Mouse (Mus musculus) adrenal gland, postnatal 4 days (tissue): ENCODE measurements around the gene Dnaja4. TPM values are rescaled to one million over a fixed set of nuclear protein-coding genes. Genes with fewer than 3 reads are reported as not detected.

Experiments
- DNase-seq, 2 experiments: peaks; one replicate each; pipeline ENCODE4 v3.0.0; 2021 to 2022; ENCODE audit warnings: low spot score in 2 of 2, mixed read lengths in 2 of 2
- microRNA-seq: library from miRNA; unstranded; fragments of <30 nt; microRNA quantifications from one replicate; pipeline ENCODE4 v1.2.0, GENCODE M21; 2021
- total RNA-seq, 2 experiments: library from RNA; stranded (reverse); gene quantifications; 2 replicates each; pipeline ENCODE4 v1.2.3; 2021

Gene Dnaja4
- total RNA-seq, 2 experiments from 2014 or later: 10.4 to 12.3 TPM

DNA sequence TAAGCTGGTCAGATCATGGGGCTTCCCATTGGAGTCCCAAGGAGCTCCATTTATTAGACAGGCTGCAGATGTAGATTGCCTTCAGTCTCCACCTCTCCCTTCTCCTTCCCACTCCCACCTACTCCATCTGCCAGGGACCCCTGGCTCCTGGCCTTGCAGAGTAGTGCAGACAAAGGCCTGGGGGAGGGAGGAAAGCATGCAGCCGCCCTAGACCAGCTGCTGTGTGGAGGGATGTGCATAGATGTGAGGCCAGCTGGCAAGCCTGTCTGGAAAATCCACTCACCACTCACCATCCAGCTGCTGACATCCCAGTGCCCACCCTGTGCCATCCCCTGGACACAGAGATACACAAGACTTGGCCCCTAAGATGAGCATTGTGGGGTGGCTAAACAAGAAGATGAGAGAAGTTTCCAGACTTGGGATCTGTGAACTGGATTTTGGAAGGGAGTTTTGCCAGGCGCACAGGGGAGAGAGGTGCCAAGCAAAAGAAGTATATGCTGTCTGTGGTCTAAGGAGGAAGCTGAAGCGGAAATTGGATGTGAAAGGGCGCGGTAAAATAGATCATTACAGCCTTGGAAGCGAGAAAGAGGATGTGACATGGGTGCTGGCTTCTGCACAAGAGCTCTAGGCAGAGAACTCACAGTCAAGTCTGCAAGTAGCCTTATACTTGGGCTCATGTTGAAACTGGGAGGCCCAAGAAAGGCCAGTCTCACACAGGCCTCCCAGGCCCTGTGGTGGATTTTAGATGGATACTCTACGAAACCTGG lies 51.7 kb downstream of the Dnaja4 start:
- no peak for DNase-seq

DNA sequence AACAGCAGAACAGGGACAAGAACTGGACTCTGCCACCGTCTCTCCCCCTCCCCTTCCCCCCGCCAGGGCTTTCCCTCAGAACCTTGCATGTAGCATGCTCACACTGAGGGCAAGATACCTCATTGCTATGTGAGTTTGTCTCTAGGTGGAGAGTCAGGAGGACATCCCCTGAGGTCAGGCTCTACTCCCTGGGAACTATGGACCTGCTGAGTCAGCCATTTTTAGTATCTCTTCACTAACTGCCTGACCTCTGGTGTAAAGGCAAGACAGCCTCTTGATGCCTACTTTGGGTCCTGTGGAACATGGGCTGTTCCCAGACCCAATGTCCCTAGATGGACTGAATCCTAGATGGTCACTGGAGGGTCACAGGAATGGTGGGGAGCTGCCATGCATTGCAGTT lies 53.0 kb downstream of the Dnaja4 start:
- DNase-seq: no peak

DNA sequence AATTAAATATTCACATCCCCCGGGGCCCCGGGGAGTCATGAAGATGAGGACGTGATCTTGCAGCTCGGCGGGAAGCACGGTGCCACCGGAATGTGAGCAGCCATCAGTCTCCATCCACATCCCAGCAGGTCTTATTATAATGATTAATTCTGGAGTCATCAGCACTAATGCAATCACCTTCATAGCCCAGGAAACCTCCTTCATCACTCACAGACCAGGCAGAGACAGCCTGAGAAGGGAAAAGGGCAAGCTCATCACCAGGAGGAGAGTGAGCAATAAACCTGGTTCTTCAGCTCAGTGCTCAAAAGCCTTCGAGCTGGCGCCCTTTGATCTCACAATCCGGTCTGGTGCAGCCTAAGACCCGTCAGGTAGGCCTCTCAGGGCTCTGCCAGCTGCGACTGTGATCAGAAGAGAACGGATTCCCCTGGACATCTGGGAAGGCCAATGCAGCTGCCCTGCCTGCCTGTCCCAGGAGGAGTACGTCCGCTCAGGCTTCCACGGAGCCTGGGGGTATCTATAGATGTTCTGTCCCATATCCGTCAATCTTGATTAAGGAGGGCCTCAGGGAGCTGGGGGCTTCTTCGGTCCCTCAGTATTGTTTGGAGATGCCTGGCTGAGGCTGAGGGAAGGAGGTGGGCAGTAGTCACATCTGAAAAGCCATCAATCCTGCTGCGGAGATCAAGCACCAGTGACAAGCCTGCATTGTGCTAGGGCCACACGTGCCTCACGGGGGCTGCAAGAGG lies 53.7 kb downstream of the Dnaja4 start:
- no peak for DNase-seq

- no peak for DNase-seq
Measured at GRCm38 (mm10) chr9:54752944-54753295, 54.2 kb downstream of the Dnaja4 start.

DNA sequence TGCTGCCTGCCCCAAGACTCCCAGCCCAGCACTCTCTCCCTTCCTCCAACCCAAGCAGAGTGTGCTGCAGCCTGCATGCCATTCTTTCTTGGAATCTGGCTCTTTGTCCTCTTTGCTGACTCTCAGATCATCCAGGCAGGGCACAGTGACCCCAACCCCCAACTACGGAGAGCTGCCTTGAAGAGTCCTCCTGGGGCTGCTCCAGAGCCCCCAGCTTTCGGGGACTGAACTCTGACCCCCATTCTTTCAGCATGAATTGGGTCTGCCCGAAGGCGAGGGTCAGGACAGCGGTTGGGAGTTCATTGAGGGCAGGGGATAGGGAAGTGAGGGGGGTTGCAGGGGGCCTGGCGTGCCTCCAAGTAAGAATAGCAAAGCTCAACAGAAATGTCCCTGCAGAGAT lies 60.9 kb downstream of the Dnaja4 start:
- no peak for DNase-seq

DNA sequence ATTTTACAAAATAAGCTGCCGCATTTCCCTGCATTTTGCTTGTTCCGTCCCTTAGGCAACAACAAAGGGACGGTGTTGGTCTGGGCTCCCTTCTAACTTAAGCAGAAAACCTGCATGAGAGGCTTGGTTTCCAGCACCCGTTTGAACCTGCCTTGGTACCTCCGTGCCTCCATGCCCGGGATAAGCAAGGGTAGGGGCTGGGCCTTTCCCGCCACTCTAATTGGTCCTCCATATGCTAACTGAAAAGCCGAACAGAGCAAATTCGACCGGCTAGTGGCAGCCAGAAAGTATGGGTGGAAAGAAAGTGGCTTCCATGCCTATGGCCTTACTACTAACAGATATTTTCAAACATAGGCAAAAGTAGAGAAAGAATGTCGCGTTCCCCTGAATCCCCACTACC lies 65.4 kb downstream of the Dnaja4 start:
- no peak for DNase-seq

DNA sequence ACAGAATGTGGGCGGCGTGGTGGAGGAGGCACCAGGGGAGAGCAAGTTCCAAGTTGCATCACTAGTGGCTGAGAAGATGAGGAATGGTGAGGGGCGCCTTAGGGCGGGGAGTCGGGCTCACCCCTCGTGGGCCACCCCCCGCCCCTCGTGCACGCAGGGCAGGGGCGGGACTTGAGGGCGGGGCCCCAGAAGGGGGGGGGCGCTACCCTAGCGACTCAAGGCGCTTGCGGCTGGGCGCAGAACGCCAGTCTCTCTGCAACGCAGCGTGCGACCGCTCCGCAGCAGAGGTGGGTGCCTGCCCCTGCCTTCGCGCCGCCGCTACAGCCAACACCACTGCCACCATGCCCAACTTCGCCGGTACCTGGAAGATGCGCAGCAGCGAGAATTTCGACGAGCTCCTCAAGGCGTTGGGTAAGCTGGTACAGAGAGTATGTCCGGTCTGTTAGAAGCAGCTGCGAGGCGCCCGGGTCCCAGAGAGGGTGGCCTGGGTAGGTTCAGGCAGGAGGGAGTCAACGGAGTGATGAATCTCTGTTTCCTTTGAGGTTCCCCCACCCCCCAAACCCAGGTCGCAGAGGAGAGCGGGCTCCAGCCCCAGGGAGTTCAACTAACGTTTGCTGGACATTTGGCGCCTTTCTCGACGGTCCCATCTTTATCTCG lies 66.0 kb downstream of the Dnaja4 start, which contains the start of gene Crabp1:
Gene Crabp1 (plus strand): TSS at position 188 of the 657 bp plus-strand sequence.
- no peak for DNase-seq

- no peak for DNase-seq
Measured at GRCm38 (mm10) chr9:54765336-54766085, 66.8 kb downstream of the Dnaja4 start.

Small RNAs within 50 kb of the gene (microRNA-seq; reads per million reads assigned to microRNA genes)
- not detected for gene Mir5710

Other genes with a start within 250 kb of the Dnaja4 start
- 10 to 100 TPM; 18.8 to 23.4 TPM for gene Dmxl2, start 197.2 kb upstream of the Dnaja4 start, total RNA-seq
- gene Sh2d7, start 159.9 kb upstream of the Dnaja4 start, total RNA-seq: not detected
- 10 to 100 TPM; 10.4 to 12.2 TPM for gene Cib2, start 138.7 kb upstream of the Dnaja4 start, total RNA-seq
- 100 to 1,000 TPM; 193 to 223 TPM for gene Idh3a, start 112.5 kb upstream of the Dnaja4 start, total RNA-seq
- gene Acsbg1, start 37.0 kb upstream of the Dnaja4 start, total RNA-seq: 100 to 1,000 TPM; 288 to 304 TPM
- gene Wdr61, start 35.6 kb downstream of the Dnaja4 start, total RNA-seq: 10 to 100 TPM; 81.2 to 81.3 TPM
- gene Crabp1, start 65.9 kb downstream of the Dnaja4 start, total RNA-seq: 1 to 10 TPM; 2.4 to 3.8 TPM
- gene Ireb2, start 164.9 kb downstream of the Dnaja4 start, total RNA-seq: 10 to 100 TPM; 65.8 to 68.0 TPM
- gene Hykk, start 218.4 kb downstream of the Dnaja4 start, total RNA-seq: 1 to 10 TPM; 5.7 to 6.3 TPM